Mouse (Mus musculus): ENCODE data around the gene Med25.

GRCm38 (mm10) chr7:44870614-44871013 lies 21.9 kb downstream of the Med25 start:
- TF ChIP-seq GATA1 (IDR thresholded peaks at IDR 0.05; ENCODE audit: borderline replicate concordance, low read length) = no peak
- TF ChIP-seq FLI1 (IDR thresholded peaks at IDR 0.05; ENCODE audit: low read length) = no peak
